12 mouse cellular contexts compared by ENCODE assay signal in genomic region chr9:64789341-64789761, GRCm38 (mm10). TPM values are rescaled to one million over a fixed set of nuclear protein-coding genes. Genes with fewer than 3 reads are reported as not detected.
A peak's percentile ranks its signal among the peaks of the same experiment; 100 is the strongest.
DNase-seq lines count a peak whose midpoint lies in the region; ATAC-seq and TF ChIP-seq lines count a peak whose summit lies in the region.
"Had no signal": no experiment of that assay in that cellular context is flagged by ENCODE, and none has a peak within 500 bp of the region (broad histone marks: within the 10 kb centered on the region; RNA-seq: fewer than 3 reads in every experiment).

No protein-coding gene starts in this region.

- no peaks in the 10 kb centered on the region for H3K9me3 ChIP-seq in midbrain, embryonic 11.5 days (ENCODE audit: control insufficient read depth, low read length)
- no peaks in the 10 kb centered on the region for H3K9me3 ChIP-seq in midbrain, embryonic 10.5 days (replicated peaks)
- H3K9me3 ChIP-seq in liver, embryonic 11.5 days (ENCODE audit: control insufficient read depth, low read length) = no peaks in the 10 kb centered on the region
- H3K9me3 ChIP-seq: forebrain, embryonic 10.5 days; limb, embryonic 13.5 days had no signal

- H3K4me1 ChIP-seq in midbrain, embryonic 11.5 days (ENCODE audit: control insufficient read depth, insufficient read depth, low read length) = no peaks in the 10 kb centered on the region
- no peaks in the 10 kb centered on the region for H3K4me1 ChIP-seq in midbrain, embryonic 10.5 days
- H3K4me1 ChIP-seq in liver, embryonic 11.5 days (replicated peaks; ENCODE audit: control insufficient read depth, insufficient read depth, low read length) = peaks cover 21% of the 10 kb centered on the region
- H3K4me1 ChIP-seq in small intestine, adult 2 months (ENCODE audit: control insufficient read depth, insufficient read depth, insufficient read length, low read length) = no peaks in the 10 kb centered on the region
- peaks cover 2% of the 10 kb centered on the region; the same call in 1 of the 2 replicates for H3K4me1 ChIP-seq in kidney, adult 2 months (ENCODE audit: control insufficient read depth, insufficient read depth, low read length)
- H3K4me1 ChIP-seq: forebrain, embryonic 10.5 days; limb, embryonic 13.5 days had no signal

- no peak overlapping the region for H3K9ac ChIP-seq in midbrain, embryonic 11.5 days (ENCODE audit: low read length)
- H3K9ac ChIP-seq in liver, embryonic 11.5 days (ENCODE audit: low read depth, low read length) = no peak overlapping the region; the same call in 1 of the 2 replicates
- H3K9ac ChIP-seq: limb, embryonic 13.5 days had no signal

- TF ChIP-seq CTCF in small intestine, adult 2 months (IDR thresholded peaks at IDR 0.05; ENCODE audit: extremely low read depth, insufficient read length, insufficient replicate concordance, low read depth, low read length) = no peak
- TF ChIP-seq CTCF in kidney, adult 2 months (conservative IDR thresholded peaks at IDR 0.05; ENCODE audit: insufficient read depth, insufficient read length, low read depth, low read length) = no peak

- H3K27me3 ChIP-seq in midbrain, embryonic 11.5 days (ENCODE audit: control insufficient read depth, insufficient read depth, low read length) = no peaks in the 10 kb centered on the region
- H3K27me3 ChIP-seq in midbrain, embryonic 10.5 days (ENCODE audit: low read depth, poor library complexity, severe bottlenecking) = no peaks in the 10 kb centered on the region
- no peaks in the 10 kb centered on the region for H3K27me3 ChIP-seq in liver, embryonic 11.5 days (replicated peaks; ENCODE audit: control insufficient read depth, insufficient read depth, low read length)
- no peaks in the 10 kb centered on the region for H3K27me3 ChIP-seq in small intestine, adult 2 months (ENCODE audit: control insufficient read depth, insufficient read depth, low read length)
- no peaks in the 10 kb centered on the region for H3K27me3 ChIP-seq in kidney, adult 2 months (replicated peaks; ENCODE audit: control insufficient read depth, insufficient read depth, low read length)
- H3K27me3 ChIP-seq: limb, embryonic 13.5 days had no signal

- WGBS in midbrain, embryonic 11.5 days = 84% methylated on average over 13 of the region's 13 CpGs
- WGBS in midbrain, embryonic 10.5 days = 85% methylated on average over 13 of the region's 13 CpGs
- 32% methylated on average over 13 of the region's 13 CpGs for WGBS in liver, embryonic 11.5 days
- WGBS in small intestine, adult 2 months = 50% methylated on average over 13 of the region's 13 CpGs
- WGBS in kidney, adult 2 months = 69% methylated on average over 13 of the region's 13 CpGs

- DNase-seq in midbrain, embryonic 11.5 days (ENCODE audit: low spot score, missing footprints) = peak; percentile 68
- DNase-seq in midbrain, embryonic 10.5 days (ENCODE audit: low spot score) = no peak
- DNase-seq in liver, embryonic 11.5 days (ENCODE audit: low spot score) = no peak
- no peak for DNase-seq in layer of hippocampus, postnatal 14 days (ENCODE audit: low spot score in 2 of 2)
- no peak for DNase-seq in kidney, adult 2 months
- no peak for DNase-seq in frontal cortex, postnatal 14 days (ENCODE audit: low spot score in 2 of 2)
- DNase-seq: cerebellum, adult 2 months; heart, postnatal 14 days had no signal

- no peaks in the 10 kb centered on the region for H3K36me3 ChIP-seq in midbrain, embryonic 11.5 days (ENCODE audit: control insufficient read depth, insufficient read depth, low read length)
- H3K36me3 ChIP-seq in midbrain, embryonic 10.5 days = no peaks in the 10 kb centered on the region
- H3K36me3 ChIP-seq in liver, embryonic 11.5 days (ENCODE audit: control insufficient read depth, insufficient read depth, low read length) = no peaks in the 10 kb centered on the region
- H3K36me3 ChIP-seq in small intestine, adult 2 months (ENCODE audit: control insufficient read depth, insufficient read depth, low read length) = no peaks in the 10 kb centered on the region
- no peaks in the 10 kb centered on the region for H3K36me3 ChIP-seq in kidney, adult 2 months (ENCODE audit: control insufficient read depth, insufficient read depth, low read length)
- H3K36me3 ChIP-seq: forebrain, embryonic 10.5 days; limb, embryonic 13.5 days had no signal

- no peak overlapping the region for H3K4me2 ChIP-seq in midbrain, embryonic 11.5 days
- peak overlapping the region; percentile 42 for H3K4me2 ChIP-seq in liver, embryonic 11.5 days
- H3K4me2 ChIP-seq: limb, embryonic 13.5 days had no signal

- H3K4me3 ChIP-seq in midbrain, embryonic 11.5 days (ENCODE audit: low read depth, low read length) = no peak overlapping the region
- H3K4me3 ChIP-seq in midbrain, embryonic 10.5 days = no peak overlapping the region
- no peak overlapping the region for H3K4me3 ChIP-seq in liver, embryonic 11.5 days (ENCODE audit: low read depth, low read length)
- H3K4me3 ChIP-seq in small intestine, adult 2 months (ENCODE audit: low read depth, low read length) = no peak overlapping the region
- H3K4me3 ChIP-seq in kidney, adult 2 months (ENCODE audit: insufficient read depth, low read depth, low read length) = no peak overlapping the region
- H3K4me3 ChIP-seq: forebrain, embryonic 10.5 days; limb, embryonic 13.5 days had no signal

- ATAC-seq in midbrain, embryonic 11.5 days (ENCODE audit: low FRiP score) = no peak
- ATAC-seq in activated CD4-positive, CD25-positive, alpha-beta regulatory T cell, adult 4 months = peak; percentile 86
- ATAC-seq in liver, embryonic 11.5 days (replicated peaks; ENCODE audit: low FRiP score) = no peak

- H3K27ac ChIP-seq in midbrain, embryonic 11.5 days (ENCODE audit: low read depth, low read length) = no peak overlapping the region
- H3K27ac ChIP-seq in midbrain, embryonic 10.5 days (replicated peaks) = no peak overlapping the region
- H3K27ac ChIP-seq in liver, embryonic 11.5 days (ENCODE audit: low read depth, low read length) = peak overlapping the region; percentile 28
- peak overlapping the region; percentile 57 for H3K27ac ChIP-seq in small intestine, adult 2 months (ENCODE audit: insufficient read depth, low read depth, low read length)
- no peak overlapping the region for H3K27ac ChIP-seq in kidney, adult 2 months (ENCODE audit: insufficient read depth, low read depth, low read length)
- H3K27ac ChIP-seq: forebrain, embryonic 10.5 days; limb, embryonic 13.5 days had no signal

- TF ChIP-seq POLR2A in small intestine, adult 2 months (IDR thresholded peaks at IDR 0.05; ENCODE audit: low read depth, low read length) = no peak
- no peak for TF ChIP-seq POLR2A in kidney, adult 2 months (IDR thresholded peaks at IDR 0.05; ENCODE audit: low read depth, low read length)

RNA-seq across cellular contexts. Expression of gene Dennd4a, which starts 21.8 kb away (rescaled TPM):
- polyA plus RNA-seq in midbrain, embryonic 11.5 days (2014; fragmentation: Nextera tagmentation; extraction: Ambion mirVana) = 8.4 and 8.9 TPM in 2 replicates
- 6.7 and 8.1 TPM in 2 replicates for polyA plus RNA-seq in midbrain, embryonic 10.5 days (2016; fragmentation: Nextera tagmentation; extraction: Ambion mirVana)
- 10 to 100 TPM; 16.9 to 19.3 TPM for polyA plus RNA-seq in activated CD4-positive, CD25-positive, alpha-beta regulatory T cell, adult 4 months (2017; shearing (Covaris generic))
- polyA plus RNA-seq in liver, embryonic 11.5 days (2014; fragmentation: Nextera tagmentation; extraction: Ambion mirVana) = 19.1 and 22.6 TPM in 2 replicates
- 1.2 and 2.2 TPM in 2 replicates for polyA plus RNA-seq in small intestine, adult 2 months (2012; rRNA removed)
- total RNA-seq in layer of hippocampus, postnatal 14 days (2021) = 10 to 100 TPM; 48.7 to 52.2 TPM
- polyA plus RNA-seq in kidney, adult 2 months (2012; rRNA removed) = 4.5 and 5.1 TPM in 2 replicates

RNA-seq across cellular contexts. Expression of gene Rab11a, which starts 51.8 kb away (rescaled TPM):
- polyA plus RNA-seq in midbrain, embryonic 11.5 days (2014; fragmentation: Nextera tagmentation; extraction: Ambion mirVana) = 300 and 312 TPM in 2 replicates
- 275 and 277 TPM in 2 replicates for polyA plus RNA-seq in midbrain, embryonic 10.5 days (2016; fragmentation: Nextera tagmentation; extraction: Ambion mirVana)
- 100 to 1,000 TPM; 204 to 248 TPM for polyA plus RNA-seq in activated CD4-positive, CD25-positive, alpha-beta regulatory T cell, adult 4 months (2017; shearing (Covaris generic))
- 341 TPM in 2 replicates for polyA plus RNA-seq in liver, embryonic 11.5 days (2014; fragmentation: Nextera tagmentation; extraction: Ambion mirVana)
- 36.8 and 74.3 TPM in 2 replicates for polyA plus RNA-seq in small intestine, adult 2 months (2012; rRNA removed)
- total RNA-seq in layer of hippocampus, postnatal 14 days (2021) = 100 to 1,000 TPM; 318 to 321 TPM
- polyA plus RNA-seq in kidney, adult 2 months (2012; rRNA removed) = 124 and 188 TPM in 2 replicates

Comparison
In these comparisons a context has a peak if more than half of its experiments do, and no peak if none do; other contexts are left out.
1. H3K27ac ChIP-seq: peak in liver, embryonic 11.5 days (single experiment) and small intestine, adult 2 months (single experiment); none in midbrain, embryonic 11.5 days (single experiment), midbrain, embryonic 10.5 days (single experiment) and kidney, adult 2 months (single experiment).